Mouse (Mus musculus) myocyte (in vitro differentiated cells): Measurements from ENCODE around the gene Drap1.

Experiments
- CEBPB ChIP-seq: IDR thresholded peaks from 2 replicates; pipeline ENCODE4 v1.6.1; 2011; ENCODE audit warnings: mild to moderate bottlenecking, moderate library complexity; ENCODE audit not compliant: poor library complexity, insufficient read depth, severe bottlenecking
- E2F4 ChIP-seq: IDR thresholded peaks from one replicate; pipeline ENCODE4 v1.6.1; 2011; ENCODE audit warnings: mild to moderate bottlenecking, control low read depth, moderate library complexity; ENCODE audit not compliant: insufficient read depth
- MAX ChIP-seq: IDR thresholded peaks from one replicate; pipeline ENCODE4 v1.6.1; 2011; ENCODE audit warnings: low read depth, mild to moderate bottlenecking, control low read depth
- MYOD1 ChIP-seq, 3 experiments: IDR thresholded peaks; one replicate each; pipeline ENCODE4 v1.6.1; 2011; ENCODE audit warnings: control low read depth in 2 of 3, low read depth in 2 of 3, mild to moderate bottlenecking in 2 of 3, moderate library complexity in 1 of 3; ENCODE audit not compliant: insufficient read length in 2 of 3, control insufficient read depth in 1 of 3
- MYOG ChIP-seq, 3 experiments: IDR thresholded peaks; one replicate each; pipeline ENCODE4 v1.6.1; 2011; ENCODE audit warnings: control low read depth in 2 of 3, low read depth in 2 of 3, mild to moderate bottlenecking in 2 of 3; ENCODE audit not compliant: insufficient read length in 2 of 3, control insufficient read depth in 1 of 3, insufficient read depth in 1 of 3
- POLR2A ChIP-seq: IDR thresholded peaks from one replicate; pipeline ENCODE4 v1.6.1; 2011; ENCODE audit warnings: low read depth, mild to moderate bottlenecking, control low read depth, moderate library complexity; ENCODE audit not compliant: insufficient read length
- POLR2AphosphoS2 ChIP-seq: IDR thresholded peaks from one replicate; pipeline ENCODE4 v1.6.1; 2011; ENCODE audit warnings: low read depth, control low read depth; ENCODE audit not compliant: insufficient read length
- REST ChIP-seq: IDR thresholded peaks from one replicate; pipeline ENCODE4 v1.6.1; 2011; ENCODE audit warnings: mild to moderate bottlenecking, control low read depth, moderate library complexity; ENCODE audit not compliant: insufficient read depth, insufficient read length
- SRF ChIP-seq: IDR thresholded peaks from one replicate; pipeline ENCODE4 v1.6.1; 2011; ENCODE audit warnings: low read depth; ENCODE audit not compliant: control insufficient read depth, insufficient read length
- TCF12 ChIP-seq: IDR thresholded peaks from one replicate; pipeline ENCODE4 v1.6.1; 2011; ENCODE audit warnings: mild to moderate bottlenecking, control low read depth; ENCODE audit not compliant: poor library complexity, insufficient read depth, severe bottlenecking
- TCF3 ChIP-seq: IDR thresholded peaks from one replicate; pipeline ENCODE4 v1.6.1; 2011; ENCODE audit warnings: low read depth, control low read depth; ENCODE audit not compliant: insufficient read length
- USF1 ChIP-seq: IDR thresholded peaks from one replicate; pipeline ENCODE4 v1.6.1; 2011; ENCODE audit warnings: low read depth, mild to moderate bottlenecking, control low read depth, moderate library complexity

DNA sequence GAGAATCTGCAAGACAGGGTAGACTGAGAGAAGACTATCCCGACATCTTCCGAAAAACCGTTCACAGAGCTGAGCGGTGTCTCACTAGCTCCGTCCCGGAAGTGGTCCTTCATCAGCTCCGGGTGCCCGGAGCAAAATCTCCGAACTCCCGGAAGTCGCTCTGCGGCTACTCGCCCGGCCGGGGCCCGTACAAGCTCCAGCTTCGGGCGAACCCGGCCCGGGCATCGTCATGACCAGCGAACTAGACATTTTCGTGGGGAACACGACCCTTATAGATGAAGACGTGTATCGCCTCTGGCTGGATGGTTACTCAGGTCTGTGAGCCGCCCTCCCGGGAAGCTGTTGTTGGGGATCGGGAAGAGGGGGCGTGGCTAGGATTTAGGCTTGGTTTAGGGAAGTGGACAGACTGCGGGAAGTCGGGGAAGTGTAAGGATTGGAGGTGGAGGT, 35.7 kb upstream of the Drap1 start, which contains the start of gene Fibp:
- no peak for TF ChIP-seq USF1
- TF ChIP-seq POLR2AphosphoS2, result peak; percentile 83
- peak; percentile 81 for TF ChIP-seq POLR2A
- TF ChIP-seq MAX, result no peak
- no peak for TF ChIP-seq MYOD1 (IDR thresholded peaks at IDR 0.05; ENCODE audit: control insufficient read depth in 1 of 3, insufficient read length in 2 of 3, low read depth in 2 of 3)
- no peak for TF ChIP-seq TCF12
- no peak for TF ChIP-seq TCF3
- TF ChIP-seq CEBPB, result no peak
- no peak for TF ChIP-seq SRF
- TF ChIP-seq E2F4, result no peak
- no peak for TF ChIP-seq MYOG (IDR thresholded peaks at IDR 0.05; ENCODE audit: control insufficient read depth in 1 of 3, insufficient read depth in 1 of 3, insufficient read length in 2 of 3, low read depth in 2 of 3)
- TF ChIP-seq REST, result no peak
